Mouse (Mus musculus) midbrain, postnatal 0 days (tissue): Measurements from ENCODE around the gene Gm20388. TPM values are rescaled to one million over a fixed set of nuclear protein-coding genes. Genes with fewer than 3 reads are reported as not detected.
A peak's percentile ranks its signal among the peaks of the same experiment; 100 is the strongest.

Source experiments
- ATAC-seq: fragments of 200-750 bp; cut with Nextera tagmentation; 2 replicates; pipeline ENCODE4 v1.8.0; 2017; ENCODE audit warnings: moderate number of reproducible peaks, mild to moderate bottlenecking, moderate TSS enrichment, moderate library complexity; ENCODE audit not compliant: low FRiP score
- DNase-seq: peaks from one replicate; pipeline ENCODE4 v3.0.0-alpha.2; 2015; ENCODE audit warnings: low spot score
- H3K27ac ChIP-seq: fragments of 300-500 bp; sonication (generic); 2 replicates; pipeline ENCODE4 v1.5.1; 2014; ENCODE audit warnings: low read depth, mild to moderate bottlenecking, low read length, mixed read lengths
- H3K27me3 ChIP-seq: fragments of 300-500 bp; sonication (generic); 2 replicates; pipeline ENCODE4 v1.6.1; 2014; ENCODE audit warnings: low read length, control low read depth, mixed read lengths; ENCODE audit not compliant: insufficient read depth
- H3K36me3 ChIP-seq: fragments of 300-500 bp; sonication (generic); 2 replicates; pipeline ENCODE4 v1.6.1; 2014; ENCODE audit warnings: low read length, control low read depth, mixed read lengths; ENCODE audit not compliant: insufficient read depth
- H3K4me1 ChIP-seq: fragments of 300-500 bp; sonication (generic); 2 replicates; pipeline ENCODE4 v1.6.1; 2014; ENCODE audit warnings: mild to moderate bottlenecking, control low read depth, antibody characterized with exemption, low read length, mixed read lengths; ENCODE audit not compliant: insufficient read depth
- H3K4me2 ChIP-seq: fragments of 300-500 bp; sonication (generic); 2 replicates; pipeline ENCODE4 v1.6.1; 2014; ENCODE audit warnings: low read depth, mild to moderate bottlenecking, low read length, mixed read lengths; ENCODE audit not compliant: poor library complexity, severe bottlenecking
- H3K4me3 ChIP-seq: fragments of 300-500 bp; sonication (generic); 2 replicates; pipeline ENCODE4 v1.5.1; 2014; ENCODE audit warnings: low read depth, mild to moderate bottlenecking, low read length, moderate library complexity
- H3K9ac ChIP-seq: fragments of 300-500 bp; sonication (generic); replicated peaks from 2 replicates; pipeline ENCODE4 v1.6.1; 2014; ENCODE audit warnings: mild to moderate bottlenecking, low read length, moderate library complexity, mixed read lengths; ENCODE audit not compliant: poor library complexity, severe bottlenecking
- H3K9me3 ChIP-seq: fragments of 300-500 bp; sonication (generic); 2 replicates; pipeline ENCODE4 v1.6.1; 2016; ENCODE audit warnings: low read length, control low read depth
- CTCF ChIP-seq: IDR thresholded peaks from 2 replicates; pipeline ENCODE4 v1.5.1; 2016; ENCODE audit warnings: antibody characterized with exemption, mild to moderate bottlenecking
- WGBS: fragments of 180-500 bp; shearing (Covaris S2); extraction: QIAGEN DNeasy Blood & Tissue Kit; methylation state at CpG from one replicate; pipeline ENCODE4 v1.1.7; 2014; 5-methylcytosine and 5-hydroxymethylcytosine counted together
- polyA plus RNA-seq: library from polyadenylated mRNA; unstranded; fragments of >200 nt; fragmentation: Nextera tagmentation; extraction: Ambion mirVana; gene quantifications from 2 replicates; pipeline ENCODE4 v1.2.1, GENCODE M21; 2015
- total RNA-seq: library from RNA; depleted of rRNA; stranded (reverse); fragments of >200 nt; gene quantifications from 2 replicates; pipeline ENCODE4 v1.2.3, GENCODE M21; 2014

Gm20388 gene
- total and polyA plus RNA-seq, 2 experiments from 2014 or later = 74.2 TPM; not detected in 1

GRCm38 (mm10) chr8:121964716-121965512 lies 2054.3 kb downstream of the Gm20388 start:
- no peaks in the 10 kb centered on the region for H3K27me3 ChIP-seq
- H3K27ac ChIP-seq = no peak overlapping the region
- H3K9me3 ChIP-seq = no peaks in the 10 kb centered on the region
- WGBS = 67% methylated on average over 8 of the region's 8 CpGs
- peak; percentile 55 for TF ChIP-seq CTCF
- H3K9ac ChIP-seq = no peak overlapping the region
- DNase-seq = peak; percentile 34
- no peak overlapping the region for H3K4me3 ChIP-seq
- ATAC-seq = no peak
- no peaks in the 10 kb centered on the region for H3K4me1 ChIP-seq
- H3K36me3 ChIP-seq = no peaks in the 10 kb centered on the region
- H3K4me2 ChIP-seq = no peak overlapping the region

- DNase-seq = no peak
- 69% methylated on average over 5 of the region's 5 CpGs for WGBS
- H3K4me3 ChIP-seq = no peak overlapping the region
- H3K9me3 ChIP-seq = no peaks in the 10 kb centered on the region
- peak overlapping the region; percentile 1 for H3K9ac ChIP-seq
- H3K36me3 ChIP-seq = no peaks in the 10 kb centered on the region
- TF ChIP-seq CTCF = no peak
- H3K27me3 ChIP-seq = no peaks in the 10 kb centered on the region
- H3K4me2 ChIP-seq = no peak overlapping the region
- H3K4me1 ChIP-seq = no peaks in the 10 kb centered on the region
- ATAC-seq = no peak
- no peak overlapping the region; the same call in 1 of the 2 replicates for H3K27ac ChIP-seq
Measured at GRCm38 (mm10) chr8:121966110-121966509, 2055.5 kb downstream of the Gm20388 start.

GRCm38 (mm10) chr8:121966714-121967448 lies 2056.2 kb downstream of the Gm20388 start:
- Histone ChIP-seq H3K36me3 (no peaks in the 10 kb centered on the region), H3K4me1 (no peaks in the 10 kb centered on the region), H3K27me3 (no peaks in the 10 kb centered on the region), H3K4me3 (no peak overlapping the region), H3K9me3 (no peaks in the 10 kb centered on the region), H3K4me2 (no peak overlapping the region), H3K27ac (peak overlapping the region; percentile 2; the same call in 1 of the 2 replicates), H3K9ac (no peak overlapping the region)
- no peak for TF ChIP-seq CTCF
- WGBS = 50% methylated on average over 7 of the region's 7 CpGs
- ATAC-seq (peak; percentile 31; the same call in 1 of the 2 replicates), DNase-seq (no peak)

GRCm38 (mm10) chr8:121967977-121968376 lies 2057.3 kb downstream of the Gm20388 start:
- 40% methylated on average over 4 of the region's 4 CpGs for WGBS
- H3K9ac ChIP-seq = no peak overlapping the region
- no peak for TF ChIP-seq CTCF
- H3K36me3 ChIP-seq = no peaks in the 10 kb centered on the region
- no peaks in the 10 kb centered on the region for H3K27me3 ChIP-seq
- H3K9me3 ChIP-seq = no peaks in the 10 kb centered on the region
- H3K4me2 ChIP-seq = no peak overlapping the region
- DNase-seq (peak; percentile 35), ATAC-seq (no peak)
- H3K4me3 ChIP-seq = no peak overlapping the region
- H3K27ac ChIP-seq = peak overlapping the region; percentile 1; the same call in 1 of the 2 replicates
- H3K4me1 ChIP-seq = no peaks in the 10 kb centered on the region

- no peaks in the 10 kb centered on the region for H3K36me3 ChIP-seq
- H3K4me3 ChIP-seq = no peak overlapping the region
- 80% methylated on average over 4 of the region's 4 CpGs for WGBS
- no peak overlapping the region for H3K9ac ChIP-seq
- H3K4me1 ChIP-seq = no peaks in the 10 kb centered on the region
- no peaks in the 10 kb centered on the region for H3K27me3 ChIP-seq
- no peak for ATAC-seq
- no peak overlapping the region for H3K4me2 ChIP-seq
- H3K27ac ChIP-seq = no peak overlapping the region; the same call in 1 of the 2 replicates
- TF ChIP-seq CTCF = no peak
- DNase-seq = no peak
- no peaks in the 10 kb centered on the region for H3K9me3 ChIP-seq
Measured at GRCm38 (mm10) chr8:121968542-121968941, 2057.9 kb downstream of the Gm20388 start.

- TF ChIP-seq CTCF = no peak
- DNase-seq (no peak), ATAC-seq (no peak)
- 0 out of 2 replicates have a peak overlapping the region, but pooled peaks have one; percentile 55 for H3K27ac ChIP-seq
- H3K27me3 ChIP-seq = no peaks in the 10 kb centered on the region
- WGBS = 86% methylated on average over 8 of the region's 8 CpGs
- H3K9ac ChIP-seq = no peak overlapping the region
- H3K9me3 ChIP-seq = no peaks in the 10 kb centered on the region
- H3K36me3 ChIP-seq = 0 out of 2 replicates have a peak, but pooled peaks cover 7% of the 10 kb centered on the region
- no peaks in the 10 kb centered on the region for H3K4me1 ChIP-seq
- no peak overlapping the region for H3K4me3 ChIP-seq
- no peak overlapping the region for H3K4me2 ChIP-seq
Measured at GRCm38 (mm10) chr8:121970225-121970624, 2059.6 kb downstream of the Gm20388 start.
